Mouse (Mus musculus) adrenal gland, adult 2 months (tissue): ENCODE results near the gene Mcfd2. TPM values are rescaled to one million over a fixed set of nuclear protein-coding genes. Genes with fewer than 3 reads are reported as not detected.

Source experiments
- DNase-seq: peaks from one replicate; pipeline ENCODE4 v3.0.0; 2021
- polyA plus RNA-seq: library from polyadenylated mRNA; depleted of rRNA; stranded (reverse); fragments of >200 nt; gene quantifications from 2 replicates; pipeline ENCODE4 v1.2.3, GENCODE M21; 2012; rRNA removed
- total RNA-seq, 2 experiments: library from RNA; stranded (reverse); gene quantifications; 2 replicates each; pipeline ENCODE4 v1.2.3; 2021

The Mcfd2 gene
- total and polyA plus RNA-seq, 3 experiments: 211 to 255 (median 232) TPM

GRCm38 (mm10) chr17:87236725-87237650 lies 28.7 kb downstream of the Mcfd2 start:
- peak; percentile 80 for DNase-seq

GRCm38 (mm10) chr17:87235019-87235418 lies 30.7 kb downstream of the Mcfd2 start:
- DNase-seq: no peak

GRCm38 (mm10) chr17:87227878-87228277 lies 37.9 kb downstream of the Mcfd2 start:
- no peak for DNase-seq

- no peak for DNase-seq
Observed at GRCm38 (mm10) chr17:87226079-87226640, 39.6 kb downstream of the Mcfd2 start.

- no peak for DNase-seq
Observed at GRCm38 (mm10) chr17:87225384-87225783, 40.4 kb downstream of the Mcfd2 start.

GRCm38 (mm10) chr17:87224461-87224860 lies 41.3 kb downstream of the Mcfd2 start:
- DNase-seq: no peak

- peak; percentile 64 for DNase-seq
Observed at GRCm38 (mm10) chr17:87219456-87219855, 46.3 kb downstream of the Mcfd2 start.

- DNase-seq: no peak
Observed at GRCm38 (mm10) chr17:87214523-87214922, 51.2 kb downstream of the Mcfd2 start.

GRCm38 (mm10) chr17:87210525-87210924 lies 55.2 kb downstream of the Mcfd2 start:
- no peak for DNase-seq

GRCm38 (mm10) chr17:87206885-87207284 lies 58.9 kb downstream of the Mcfd2 start:
- DNase-seq: peak; percentile 36

Other genes starting within 250 kb of the Mcfd2 start
- 10 to 100 TPM; 11.6 to 18.8 TPM for gene Pigf, start 240.5 kb downstream of the Mcfd2 start, total RNA-seq
- gene Pigf, start 240.5 kb downstream of the Mcfd2 start, polyA plus RNA-seq: 0.58 and 1.6 TPM in 2 replicates
- gene Cript, start 240.4 kb downstream of the Mcfd2 start, total RNA-seq: 10 to 100 TPM; 62.2 to 72.8 TPM
- 1.9 and 2.2 TPM in 2 replicates for gene Cript, start 240.4 kb downstream of the Mcfd2 start, polyA plus RNA-seq
- 10 to 100 TPM; 60.2 to 96.4 TPM for gene Socs5, start 158.3 kb downstream of the Mcfd2 start, total RNA-seq
- 63.5 and 68.3 TPM in 2 replicates for gene Socs5, start 158.3 kb downstream of the Mcfd2 start, polyA plus RNA-seq
- 10 to 100 TPM; 12.0 to 15.1 TPM for gene Ttc7, start 17.0 kb upstream of the Mcfd2 start, total RNA-seq
- 30.6 and 34.0 TPM in 2 replicates for gene Ttc7, start 17.0 kb upstream of the Mcfd2 start, polyA plus RNA-seq
- not detected for gene Stpg4, start 161.8 kb upstream of the Mcfd2 start, total RNA-seq
- gene Stpg4, start 161.8 kb upstream of the Mcfd2 start, polyA plus RNA-seq: not detected in 2 replicates
- gene Calm2, start 181.0 kb upstream of the Mcfd2 start, total RNA-seq: 100 to 1,000 TPM; 485 to 563 TPM
- 6.4 and 6.8 TPM in 2 replicates for gene Calm2, start 181.0 kb upstream of the Mcfd2 start, polyA plus RNA-seq